Mouse (Mus musculus) midbrain, postnatal 0 days (tissue): ENCODE measurements around the gene Zcchc18. TPM values are rescaled to one million over a fixed set of nuclear protein-coding genes. Genes with fewer than 3 reads are reported as not detected.
A peak's percentile ranks its signal among the peaks of the same experiment; 100 is the strongest.

Experiments used
- ATAC-seq: fragments of 200-750 bp; cut with Nextera tagmentation; 2 replicates; pipeline ENCODE4 v1.8.0; 2017; ENCODE audit warnings: moderate number of reproducible peaks, mild to moderate bottlenecking, moderate TSS enrichment, moderate library complexity; ENCODE audit not compliant: low FRiP score
- DNase-seq: peaks from one replicate; pipeline ENCODE4 v3.0.0-alpha.2; 2015; ENCODE audit warnings: low spot score
- H3K27ac ChIP-seq: fragments of 300-500 bp; sonication (generic); 2 replicates; pipeline ENCODE4 v1.5.1; 2014; ENCODE audit warnings: low read depth, mild to moderate bottlenecking, low read length, mixed read lengths
- H3K27me3 ChIP-seq: fragments of 300-500 bp; sonication (generic); 2 replicates; pipeline ENCODE4 v1.6.1; 2014; ENCODE audit warnings: low read length, control low read depth, mixed read lengths; ENCODE audit not compliant: insufficient read depth
- H3K36me3 ChIP-seq: fragments of 300-500 bp; sonication (generic); 2 replicates; pipeline ENCODE4 v1.6.1; 2014; ENCODE audit warnings: low read length, control low read depth, mixed read lengths; ENCODE audit not compliant: insufficient read depth
- H3K4me1 ChIP-seq: fragments of 300-500 bp; sonication (generic); 2 replicates; pipeline ENCODE4 v1.6.1; 2014; ENCODE audit warnings: mild to moderate bottlenecking, control low read depth, antibody characterized with exemption, low read length, mixed read lengths; ENCODE audit not compliant: insufficient read depth
- H3K4me2 ChIP-seq: fragments of 300-500 bp; sonication (generic); 2 replicates; pipeline ENCODE4 v1.6.1; 2014; ENCODE audit warnings: low read depth, mild to moderate bottlenecking, low read length, mixed read lengths; ENCODE audit not compliant: poor library complexity, severe bottlenecking
- H3K4me3 ChIP-seq: fragments of 300-500 bp; sonication (generic); 2 replicates; pipeline ENCODE4 v1.5.1; 2014; ENCODE audit warnings: low read depth, mild to moderate bottlenecking, low read length, moderate library complexity
- H3K9ac ChIP-seq: fragments of 300-500 bp; sonication (generic); replicated peaks from 2 replicates; pipeline ENCODE4 v1.6.1; 2014; ENCODE audit warnings: mild to moderate bottlenecking, low read length, moderate library complexity, mixed read lengths; ENCODE audit not compliant: poor library complexity, severe bottlenecking
- H3K9me3 ChIP-seq: fragments of 300-500 bp; sonication (generic); 2 replicates; pipeline ENCODE4 v1.6.1; 2016; ENCODE audit warnings: low read length, control low read depth
- CTCF ChIP-seq: IDR thresholded peaks from 2 replicates; pipeline ENCODE4 v1.5.1; 2016; ENCODE audit warnings: antibody characterized with exemption, mild to moderate bottlenecking
- WGBS: fragments of 180-500 bp; shearing (Covaris S2); extraction: QIAGEN DNeasy Blood & Tissue Kit; methylation state at CpG from one replicate; pipeline ENCODE4 v1.1.7; 2014; 5-methylcytosine and 5-hydroxymethylcytosine counted together
- polyA plus RNA-seq: library from polyadenylated mRNA; unstranded; fragments of >200 nt; fragmentation: Nextera tagmentation; extraction: Ambion mirVana; gene quantifications from 2 replicates; pipeline ENCODE4 v1.2.1, GENCODE M21; 2015
- total RNA-seq: library from RNA; depleted of rRNA; stranded (reverse); fragments of >200 nt; gene quantifications from 2 replicates; pipeline ENCODE4 v1.2.3, GENCODE M21; 2014; rRNA removed

Gene Zcchc18
- total and polyA plus RNA-seq, 2 experiments from 2014 or later = 196 to 602 TPM

- ATAC-seq (peak; percentile 61; the same call in 1 of the 2 replicates), DNase-seq (no peak)
- peak overlapping the region; percentile 58 for H3K4me2 ChIP-seq
- peak overlapping the region; percentile 73 for H3K9ac ChIP-seq
- no peak for TF ChIP-seq CTCF
- H3K9me3 ChIP-seq = no peaks in the 10 kb centered on the region
- 20% methylated on average over 12 of the region's 12 CpGs for WGBS
- peak overlapping the region; percentile 45 for H3K4me3 ChIP-seq
- no peaks in the 10 kb centered on the region for H3K27me3 ChIP-seq
- no peaks in the 10 kb centered on the region for H3K36me3 ChIP-seq
- peak overlapping the region; percentile 93 for H3K27ac ChIP-seq
- no peaks in the 10 kb centered on the region for H3K4me1 ChIP-seq
Observed at GRCm38 (mm10) chrX:137037470-137037999, 44.6 kb downstream of the Zcchc18 start.

DNA sequence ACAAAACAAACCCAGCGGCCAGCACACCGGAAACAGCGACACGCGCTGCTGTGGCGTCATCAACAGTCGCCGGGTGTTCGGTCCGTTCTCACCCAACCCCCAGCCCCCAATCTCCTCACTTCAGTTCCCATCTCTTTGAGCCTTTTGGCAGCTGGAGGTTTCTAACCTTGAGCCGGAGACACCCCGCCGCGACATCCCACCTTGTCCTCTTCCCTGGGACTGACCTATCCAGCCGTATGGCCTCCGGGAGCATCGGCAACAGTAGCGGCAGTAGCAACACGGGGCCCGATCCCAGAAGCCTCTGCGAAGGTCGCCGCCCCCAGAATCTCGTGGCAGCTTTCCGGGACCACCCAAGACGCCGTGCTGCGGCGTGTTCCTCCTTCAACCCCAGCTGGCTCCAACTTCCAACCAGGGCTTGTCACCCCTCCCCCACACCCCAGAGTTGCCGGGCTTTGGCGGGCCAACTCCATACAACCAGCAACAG lies 45.1 kb downstream of the Zcchc18 start, which contains the start of gene Slc25a53:
TSS of gene Slc25a53 (minus strand) at position 303 of the 484 bp plus-strand sequence.
- TF ChIP-seq CTCF = no peak
- no peaks in the 10 kb centered on the region for H3K9me3 ChIP-seq
- H3K4me3 ChIP-seq = peak within 1 kb of the TSS; percentile 45
- ATAC-seq (peak; percentile 95), DNase-seq (peak; percentile 86)
- no peaks in the 10 kb centered on the region for H3K36me3 ChIP-seq
- H3K9ac ChIP-seq = peak within 1 kb of the TSS; percentile 73
- H3K4me1 ChIP-seq = no peaks in the 10 kb centered on the region
- peak within 1 kb of the TSS; percentile 58 for H3K4me2 ChIP-seq
- H3K27ac ChIP-seq = peak within 1 kb of the TSS; percentile 93
- H3K27me3 ChIP-seq = no peaks in the 10 kb centered on the region
- 21% methylated on average over 31 of the region's 31 CpGs for WGBS

GRCm38 (mm10) chrX:137038502-137038901 lies 45.5 kb downstream of the Zcchc18 start:
- 56% methylated on average over 7 of the region's 7 CpGs for WGBS

More at GRCm38 (mm10) chrX:137038502-137038901, 45.5 kb downstream of the Zcchc18 start:
- Histone ChIP-seq H3K4me3 (peak overlapping the region; percentile 45), H3K9ac (peak overlapping the region; percentile 73), H3K27me3 (no peaks in the 10 kb centered on the region), H3K9me3 (no peaks in the 10 kb centered on the region), H3K27ac (peak overlapping the region; percentile 93; the same call in 1 of the 2 replicates), H3K36me3 (no peaks in the 10 kb centered on the region), H3K4me1 (no peaks in the 10 kb centered on the region), H3K4me2 (peak overlapping the region; percentile 44)
- ATAC-seq = no peak
- TF ChIP-seq CTCF = no peak
- no peak for DNase-seq

Other genes with a start within 250 kb of the Zcchc18 start
- 355 and 449 TPM in 2 replicates for gene Morf4l2, start 249.5 kb upstream of the Zcchc18 start, total RNA-seq
- 603 and 621 TPM in 2 replicates for gene Morf4l2, start 249.5 kb upstream of the Zcchc18 start, polyA plus RNA-seq
- 0.33 TPM in 1 of 2 replicates, not detected in the other for gene Glra4, start 213.0 kb upstream of the Zcchc18 start, total RNA-seq
- not detected in 2 replicates for gene Glra4, start 213.0 kb upstream of the Zcchc18 start, polyA plus RNA-seq
- 17.7 and 23.3 TPM in 2 replicates for gene Plp1, start 170.5 kb upstream of the Zcchc18 start, total RNA-seq
- 10.2 and 13.5 TPM in 2 replicates for gene Plp1, start 170.5 kb upstream of the Zcchc18 start, polyA plus RNA-seq
- 31.7 and 31.8 TPM in 2 replicates for gene Rab9b, start 124.4 kb upstream of the Zcchc18 start, total RNA-seq
- 17.1 and 22.3 TPM in 2 replicates for gene Rab9b, start 124.4 kb upstream of the Zcchc18 start, polyA plus RNA-seq
- not detected in 2 replicates for gene H2bfm, start 65.8 kb upstream of the Zcchc18 start, total RNA-seq
- not detected in 2 replicates for gene H2bfm, start 65.8 kb upstream of the Zcchc18 start, polyA plus RNA-seq
- gene Tmsb15b2, start 17.7 kb upstream of the Zcchc18 start, total RNA-seq = 32.3 and 59.5 TPM in 2 replicates
- 69.2 and 73.2 TPM in 2 replicates for gene Tmsb15b2, start 17.7 kb upstream of the Zcchc18 start, polyA plus RNA-seq
- gene Tmsb15l, start 16.3 kb upstream of the Zcchc18 start, total RNA-seq = 1.9 and 7.9 TPM in 2 replicates
- 7.5 and 9.5 TPM in 2 replicates for gene Tmsb15l, start 16.3 kb upstream of the Zcchc18 start, polyA plus RNA-seq
- 3.0 and 5.8 TPM in 2 replicates for gene Tmsb15b1, start 16.3 kb upstream of the Zcchc18 start, total RNA-seq
- 34.5 and 41.2 TPM in 2 replicates for gene Tmsb15b1, start 16.3 kb upstream of the Zcchc18 start, polyA plus RNA-seq
- gene Slc25a53, start 45.1 kb downstream of the Zcchc18 start, total RNA-seq = 17.6 and 20.6 TPM in 2 replicates
- 11.1 and 12.6 TPM in 2 replicates for gene Slc25a53, start 45.1 kb downstream of the Zcchc18 start, polyA plus RNA-seq
- 14.8 and 16.3 TPM in 2 replicates for gene Fam199x, start 56.4 kb downstream of the Zcchc18 start, total RNA-seq
- 6.7 and 8.8 TPM in 2 replicates for gene Fam199x, start 56.4 kb downstream of the Zcchc18 start, polyA plus RNA-seq
- gene Esx1, start 128.9 kb downstream of the Zcchc18 start, total RNA-seq = not detected in 2 replicates
- gene Esx1, start 128.9 kb downstream of the Zcchc18 start, polyA plus RNA-seq = not detected in 2 replicates